12 mouse cellular contexts compared by ENCODE assay signal in genomic region chr12:79821901-79822300, GRCm38 (mm10).
A peak's percentile ranks its signal among the peaks of the same experiment; 100 is the strongest.
DNase-seq lines count a peak whose midpoint lies in the region; ATAC-seq and TF ChIP-seq lines count a peak whose summit lies in the region.
"Had no signal": no experiment of that assay in that cellular context is flagged by ENCODE, and none has a peak within 500 bp of the region (broad histone marks: within the 10 kb centered on the region; RNA-seq: fewer than 3 reads in every experiment).

No protein-coding gene starts in this region.

- no peak overlapping the region for H3K4me2 ChIP-seq in forebrain, embryonic 11.5 days (ENCODE audit: low read depth, low read length, severe bottlenecking)
- no peak overlapping the region for H3K4me2 ChIP-seq in kidney, embryonic 15.5 days
- H3K4me2 ChIP-seq: limb, embryonic 12.5 days had no signal

- WGBS in forebrain, embryonic 10.5 days = 92% methylated on average over 5 of the region's 5 CpGs
- 94% methylated on average over 5 of the region's 5 CpGs for WGBS in forebrain, embryonic 11.5 days
- 85% methylated on average over 5 of the region's 5 CpGs for WGBS in kidney, embryonic 15.5 days

- no peak overlapping the region for H3K9ac ChIP-seq in forebrain, embryonic 11.5 days (ENCODE audit: low read length)
- no peak overlapping the region for H3K9ac ChIP-seq in kidney, embryonic 15.5 days
- H3K9ac ChIP-seq: limb, embryonic 12.5 days had no signal

- H3K27ac ChIP-seq in forebrain, embryonic 10.5 days = peak overlapping the region; percentile 9; the same call in 1 of the 2 replicates
- H3K27ac ChIP-seq in forebrain, embryonic 11.5 days (ENCODE audit: low read depth, low read length) = no peak overlapping the region
- H3K27ac ChIP-seq in kidney, embryonic 15.5 days = no peak overlapping the region

- no peak for TF ChIP-seq POLR2A in brain, embryonic 14.5 days (IDR thresholded peaks at IDR 0.05; ENCODE audit: borderline replicate concordance, extremely low read depth, insufficient read depth, insufficient read length, poor library complexity, severe bottlenecking)

- H3K9me3 ChIP-seq in forebrain, embryonic 10.5 days = no peaks in the 10 kb centered on the region
- H3K9me3 ChIP-seq in forebrain, embryonic 11.5 days (ENCODE audit: control insufficient read depth, low read length) = no peaks in the 10 kb centered on the region
- H3K9me3 ChIP-seq in kidney, embryonic 15.5 days (replicated peaks) = no peaks in the 10 kb centered on the region
- H3K9me3 ChIP-seq: limb, embryonic 12.5 days had no signal

- TF ChIP-seq CTCF in brain, embryonic 14.5 days (IDR thresholded peaks at IDR 0.05; ENCODE audit: borderline replicate concordance, extremely low read depth, insufficient read depth, insufficient read length) = no peak

- intact Hi-C loops in heart, postnatal 14 days (cut with DNase I) = loop anchor here (2.0 kb wide), 1 partner anchor 21 kb away; no protein-coding TSS in a partner anchor

- ATAC-seq in forebrain, embryonic 11.5 days (replicated peaks; ENCODE audit: low FRiP score) = no peak
- ATAC-seq in kidney, embryonic 15.5 days (replicated peaks; ENCODE audit: low FRiP score) = no peak
- ATAC-seq: inflammation-experienced regulatory T-cells, adult 6 months had no signal

- no peaks in the 10 kb centered on the region for H3K36me3 ChIP-seq in forebrain, embryonic 10.5 days (replicated peaks)
- no peaks in the 10 kb centered on the region for H3K36me3 ChIP-seq in forebrain, embryonic 11.5 days (ENCODE audit: control insufficient read depth, insufficient read depth, low read length)
- H3K36me3 ChIP-seq in kidney, embryonic 15.5 days = no peaks in the 10 kb centered on the region
- H3K36me3 ChIP-seq: limb, embryonic 12.5 days had no signal

- no peak for DNase-seq in forebrain, embryonic 10.5 days (ENCODE audit: extremely low spot score, low spot score)
- no peak for DNase-seq in forebrain, embryonic 11.5 days (ENCODE audit: low spot score)
- DNase-seq in kidney, postnatal 25 days = peak; percentile 40 to 63
- peak; percentile 66 for DNase-seq in brain, embryonic 14.5 days (ENCODE audit: low read depth)
- DNase-seq in heart, postnatal 14 days = peak; percentile 61 to 75
- DNase-seq in natural killer cell, adult 2 months (ENCODE audit: low spot score in 2 of 2) = no peak
- DNase-seq in c-Kit-positive CD71-positive TER-119-positive erythroid progenitor cells, embryonic 14.5 days (ENCODE audit: low spot score) = no peak
- DNase-seq: cerebellum, adult 11-12 months; right cerebral cortex, postnatal 25 days had no signal

- H3K4me3 ChIP-seq in forebrain, embryonic 10.5 days = no peak overlapping the region
- no peak overlapping the region for H3K4me3 ChIP-seq in forebrain, embryonic 11.5 days (ENCODE audit: low read depth, low read length)
- H3K4me3 ChIP-seq in kidney, embryonic 15.5 days (replicated peaks) = no peak overlapping the region
- H3K4me3 ChIP-seq: limb, embryonic 12.5 days had no signal

- peaks cover 60% of the 10 kb centered on the region for H3K4me1 ChIP-seq in forebrain, embryonic 10.5 days
- H3K4me1 ChIP-seq in forebrain, embryonic 11.5 days (replicated peaks; ENCODE audit: control insufficient read depth, insufficient read depth, low read length) = peaks cover 4% of the 10 kb centered on the region; the same call in 1 of the 2 replicates
- H3K4me1 ChIP-seq in kidney, embryonic 15.5 days = peaks cover 21% of the 10 kb centered on the region

- peaks cover 32% of the 10 kb centered on the region for H3K27me3 ChIP-seq in forebrain, embryonic 10.5 days (ENCODE audit: poor library complexity, severe bottlenecking)
- no peaks in the 10 kb centered on the region for H3K27me3 ChIP-seq in forebrain, embryonic 11.5 days (ENCODE audit: control insufficient read depth, insufficient read depth, low read length)
- no peaks in the 10 kb centered on the region for H3K27me3 ChIP-seq in kidney, embryonic 15.5 days
- H3K27me3 ChIP-seq: limb, embryonic 12.5 days had no signal

Comparison
In these comparisons a context has a peak if more than half of its experiments do, and no peak if none do; other contexts are left out.
1. DNase-seq: peak in kidney, postnatal 25 days (2 of 2), brain, embryonic 14.5 days (single experiment) and heart, postnatal 14 days (2 of 2); none in forebrain, embryonic 10.5 days (single experiment), forebrain, embryonic 11.5 days (single experiment), natural killer cell, adult 2 months (0 of 2) and c-Kit-positive CD71-positive TER-119-positive erythroid progenitor cells, embryonic 14.5 days (single experiment).